Mouse (Mus musculus) forebrain, embryonic 11.5 days (tissue): ENCODE results near the gene Ppfia2. TPM values are rescaled to one million over a fixed set of nuclear protein-coding genes. Genes with fewer than 3 reads are reported as not detected.

Experiments used
- ATAC-seq: fragments of 200-750 bp; cut with Nextera tagmentation; replicated peaks from 2 replicates; pipeline ENCODE4 v1.8.0; 2017; ENCODE audit warnings: moderate TSS enrichment; ENCODE audit not compliant: low FRiP score
- DNase-seq: peaks from one replicate; pipeline ENCODE4 v3.0.0-alpha.2; 2017; ENCODE audit warnings: low spot score
- H3K27ac ChIP-seq: fragments of 300-500 bp; sonication (generic); 2 replicates; pipeline ENCODE4 v1.5.1; 2014; ENCODE audit warnings: low read depth, low read length
- H3K27me3 ChIP-seq: fragments of 300-500 bp; sonication (generic); 2 replicates; pipeline ENCODE4 v1.6.1; 2014; ENCODE audit warnings: mild to moderate bottlenecking, low read length, mixed read lengths; ENCODE audit not compliant: control insufficient read depth, insufficient read depth
- H3K36me3 ChIP-seq: fragments of 300-500 bp; sonication (generic); 2 replicates; pipeline ENCODE4 v1.6.1; 2014; ENCODE audit warnings: mild to moderate bottlenecking, low read length, moderate library complexity, mixed read lengths; ENCODE audit not compliant: control insufficient read depth, insufficient read depth
- H3K4me1 ChIP-seq: fragments of 300-500 bp; sonication (generic); replicated peaks from 2 replicates; pipeline ENCODE4 v1.6.1; 2014; ENCODE audit warnings: low read length, mixed read lengths; ENCODE audit not compliant: control insufficient read depth, insufficient read depth
- H3K4me2 ChIP-seq: fragments of 300-500 bp; sonication (generic); 2 replicates; pipeline ENCODE4 v1.6.1; 2014; ENCODE audit warnings: low read depth, mild to moderate bottlenecking, low read length, moderate library complexity, mixed read lengths; ENCODE audit not compliant: severe bottlenecking
- H3K4me3 ChIP-seq: fragments of 300-500 bp; sonication (generic); 2 replicates; pipeline ENCODE4 v1.5.1; 2014; ENCODE audit warnings: low read depth, low read length
- H3K9ac ChIP-seq: fragments of 300-500 bp; sonication (generic); 2 replicates; pipeline ENCODE4 v1.6.1; 2014; ENCODE audit warnings: low read length
- H3K9me3 ChIP-seq: fragments of 300-500 bp; sonication (generic); 2 replicates; pipeline ENCODE4 v1.6.1; 2016; ENCODE audit warnings: low read length, mixed read lengths; ENCODE audit not compliant: control insufficient read depth
- WGBS: fragments of 180-500 bp; shearing (Covaris S2); extraction: QIAGEN DNeasy Blood & Tissue Kit; methylation state at CpG from one replicate; pipeline ENCODE4 v1.1.7; 2014; 5-methylcytosine and 5-hydroxymethylcytosine counted together
- polyA plus RNA-seq: library from polyadenylated mRNA; unstranded; fragments of >200 nt; fragmentation: Nextera tagmentation; extraction: Ambion mirVana; gene quantifications from 2 replicates; pipeline ENCODE4 v1.2.1, GENCODE M21; 2014

Gene Ppfia2
- polyA plus RNA-seq, 1 experiment from 2014 or later, result 3.3 TPM

DNA sequence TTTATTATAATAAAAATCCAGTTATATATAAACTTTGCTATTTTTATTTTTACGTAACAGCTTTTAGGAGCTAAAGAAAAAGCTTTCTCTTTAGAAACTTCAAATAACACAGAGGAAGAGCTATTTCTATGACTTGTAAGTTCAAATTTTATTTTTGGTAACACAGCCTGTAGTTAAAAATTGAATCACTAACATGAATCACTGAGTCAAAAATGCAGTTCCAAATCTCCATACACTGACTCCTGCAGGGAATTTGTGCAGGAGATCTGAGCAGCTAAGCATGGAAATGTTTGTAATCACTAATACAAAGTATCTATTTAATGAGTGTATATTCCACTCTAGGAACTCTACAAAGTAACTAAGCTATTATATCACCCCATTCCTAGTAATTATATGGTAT, 354.1 kb downstream of the Ppfia2 start:
- Histone ChIP-seq H3K9me3 (no peaks in the 10 kb centered on the region), H3K9ac (no peak overlapping the region), H3K4me1 (no peaks in the 10 kb centered on the region), H3K4me2 (no peak overlapping the region), H3K27me3 (no peaks in the 10 kb centered on the region), H3K36me3 (no peaks in the 10 kb centered on the region), H3K4me3 (no peak overlapping the region), H3K27ac (no peak overlapping the region)
- no peak for DNase-seq
- WGBS, result 98% methylated on average over 1 of the region's 1 CpGs
- ATAC-seq, result no peak

DNA sequence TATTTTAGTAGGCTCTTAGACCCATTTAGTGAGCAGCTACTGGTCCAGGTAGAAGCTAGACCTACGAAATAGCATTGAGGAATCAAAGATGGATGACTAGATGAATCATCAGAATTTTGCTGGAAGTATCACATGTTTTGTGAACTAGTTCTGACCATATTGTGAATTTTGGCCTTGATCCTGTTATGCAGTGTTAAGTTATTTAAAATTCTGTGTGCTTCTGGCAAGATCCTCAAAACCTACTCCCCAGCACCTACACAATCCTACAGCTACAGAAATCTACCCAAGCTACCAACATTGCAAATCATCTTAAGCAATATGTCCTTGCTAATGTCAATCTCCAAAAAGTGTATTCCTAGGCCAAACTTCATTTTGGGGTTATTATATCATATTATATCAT, 368.3 kb downstream of the Ppfia2 start:
- H3K9me3 ChIP-seq, result no peaks in the 10 kb centered on the region
- no peaks in the 10 kb centered on the region for H3K36me3 ChIP-seq
- no peak overlapping the region for H3K4me3 ChIP-seq
- H3K4me1 ChIP-seq, result no peaks in the 10 kb centered on the region
- no peak overlapping the region for H3K4me2 ChIP-seq
- no peak overlapping the region for H3K27ac ChIP-seq
- WGBS, result 77% methylated on average over 1 of the region's 1 CpGs
- H3K9ac ChIP-seq, result no peak overlapping the region
- ATAC-seq, result no peak
- H3K27me3 ChIP-seq, result no peaks in the 10 kb centered on the region
- DNase-seq, result no peak

DNA sequence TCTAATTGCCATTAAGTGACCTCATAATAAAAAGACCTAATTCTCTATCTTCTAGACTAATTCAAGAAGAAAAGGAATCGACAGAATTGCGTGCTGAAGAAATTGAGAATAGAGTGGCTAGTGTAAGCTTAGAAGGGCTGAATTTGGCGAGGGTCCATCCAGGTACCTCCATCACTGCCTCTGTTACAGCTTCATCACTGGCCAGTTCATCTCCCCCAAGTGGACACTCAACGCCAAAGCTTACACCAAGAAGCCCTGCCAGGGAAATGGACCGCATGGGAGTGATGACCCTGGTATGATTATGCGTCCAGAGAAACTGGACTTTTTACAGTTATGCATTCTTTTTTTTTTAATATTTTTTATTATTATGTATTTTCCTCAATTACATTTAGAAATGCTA, 388.0 kb downstream of the Ppfia2 start:
- 82% methylated on average over 6 of the region's 6 CpGs for WGBS
- H3K9me3 ChIP-seq, result no peaks in the 10 kb centered on the region
- no peaks in the 10 kb centered on the region for H3K36me3 ChIP-seq
- ATAC-seq (no peak), DNase-seq (no peak)
- no peaks in the 10 kb centered on the region for H3K27me3 ChIP-seq
- no peaks in the 10 kb centered on the region for H3K4me1 ChIP-seq
- no peak overlapping the region for H3K9ac ChIP-seq
- H3K27ac ChIP-seq, result no peak overlapping the region
- no peak overlapping the region for H3K4me2 ChIP-seq
- H3K4me3 ChIP-seq, result no peak overlapping the region

DNA sequence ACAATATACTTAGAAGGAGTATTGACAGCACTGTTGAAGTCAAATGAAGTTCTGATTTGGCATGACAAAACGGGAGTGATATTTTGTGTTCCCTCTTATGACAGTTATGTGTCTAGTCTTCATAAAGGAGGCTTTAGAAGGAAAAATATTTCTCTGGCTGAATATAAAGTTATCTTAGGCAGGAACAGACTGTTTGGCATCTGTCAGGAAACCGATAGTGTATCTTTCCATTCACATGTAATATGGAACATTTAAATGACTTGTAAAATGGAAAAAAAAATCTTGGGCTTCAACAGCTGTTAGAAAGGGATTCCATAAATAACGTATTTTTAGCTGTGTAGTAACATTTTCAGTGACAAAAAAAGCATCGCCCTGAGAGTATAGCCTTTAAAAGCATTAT, 400.1 kb downstream of the Ppfia2 start:
- no peak overlapping the region for H3K27ac ChIP-seq
- H3K4me2 ChIP-seq, result no peak overlapping the region
- DNase-seq (no peak), ATAC-seq (no peak)
- no peaks in the 10 kb centered on the region for H3K27me3 ChIP-seq
- 86% methylated on average over 4 of the region's 4 CpGs for WGBS
- no peaks in the 10 kb centered on the region for H3K9me3 ChIP-seq
- H3K36me3 ChIP-seq, result no peaks in the 10 kb centered on the region
- H3K4me3 ChIP-seq, result no peak overlapping the region
- no peaks in the 10 kb centered on the region for H3K4me1 ChIP-seq
- H3K9ac ChIP-seq, result no peak overlapping the region

DNA sequence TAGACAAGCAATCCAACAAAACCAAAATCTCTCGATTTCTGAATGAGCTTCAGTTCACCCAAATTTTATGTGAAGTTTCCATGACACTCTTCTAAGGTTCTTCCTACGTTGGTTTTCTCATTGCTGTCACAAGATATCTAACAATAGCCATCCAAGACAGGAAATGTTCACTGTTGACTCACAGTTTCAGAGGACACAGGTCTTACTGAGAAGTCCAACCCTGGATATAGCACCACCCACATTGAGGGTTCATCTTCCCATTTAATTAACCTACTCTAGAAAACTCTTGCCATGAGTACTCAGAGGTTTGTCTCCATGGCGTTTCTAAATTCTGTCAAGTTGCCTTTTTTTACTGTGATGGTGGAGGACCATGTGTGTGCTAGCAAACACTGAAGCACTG, 401.7 kb downstream of the Ppfia2 start:
- Histone ChIP-seq H3K4me3 (no peak overlapping the region), H3K4me1 (no peaks in the 10 kb centered on the region), H3K9ac (no peak overlapping the region), H3K27ac (no peak overlapping the region), H3K9me3 (no peaks in the 10 kb centered on the region), H3K4me2 (no peak overlapping the region), H3K36me3 (no peaks in the 10 kb centered on the region), H3K27me3 (no peaks in the 10 kb centered on the region)
- 88% methylated on average over 3 of the region's 3 CpGs for WGBS
- DNase-seq (no peak), ATAC-seq (no peak)

DNA sequence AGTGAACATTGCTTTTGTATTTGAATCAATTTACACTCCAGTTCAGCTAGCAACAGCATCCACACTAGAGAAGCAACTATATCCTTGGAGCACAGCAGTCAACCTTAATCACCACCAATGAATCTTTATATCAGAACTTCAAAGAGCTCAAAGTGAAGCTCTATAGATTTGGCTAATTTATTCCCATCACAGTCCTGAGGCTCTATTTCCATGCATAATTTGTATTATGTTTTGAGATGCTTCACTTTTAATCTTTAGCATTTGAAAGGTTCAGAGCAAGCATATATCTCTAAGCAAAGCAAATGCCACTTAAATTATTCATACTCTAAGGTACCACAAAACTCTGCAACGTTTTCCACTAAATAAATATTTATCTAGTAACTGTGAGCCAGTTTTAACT, 402.6 kb downstream of the Ppfia2 start:
- no peak overlapping the region for H3K4me3 ChIP-seq
- H3K36me3 ChIP-seq, result no peaks in the 10 kb centered on the region
- no peaks in the 10 kb centered on the region for H3K9me3 ChIP-seq
- H3K4me2 ChIP-seq, result no peak overlapping the region
- H3K9ac ChIP-seq, result no peak overlapping the region
- DNase-seq (no peak), ATAC-seq (no peak)
- no peaks in the 10 kb centered on the region for H3K4me1 ChIP-seq
- no peaks in the 10 kb centered on the region for H3K27me3 ChIP-seq
- WGBS, result 62% methylated on average over 1 of the region's 1 CpGs
- no peak overlapping the region for H3K27ac ChIP-seq

DNA sequence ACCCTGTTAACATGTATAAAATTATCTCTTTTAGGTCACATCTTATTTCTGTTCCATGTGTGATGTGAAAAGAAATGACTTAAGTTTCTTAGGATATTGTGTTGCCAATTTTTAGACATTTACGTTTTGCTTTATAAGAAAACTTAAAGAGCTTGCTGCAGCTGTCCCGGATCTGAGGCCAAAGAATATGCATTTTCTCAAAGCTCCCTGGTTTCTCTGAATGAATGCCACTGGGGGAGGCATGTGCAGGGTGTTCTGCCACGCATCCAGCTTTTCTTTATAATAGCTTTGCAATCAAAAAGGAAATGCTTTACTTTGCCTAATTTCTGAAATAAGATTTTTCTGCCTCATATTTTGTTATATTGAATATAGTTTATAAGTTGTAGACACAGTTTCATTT, 411.2 kb downstream of the Ppfia2 start:
- H3K9me3 ChIP-seq, result no peaks in the 10 kb centered on the region

DNA sequence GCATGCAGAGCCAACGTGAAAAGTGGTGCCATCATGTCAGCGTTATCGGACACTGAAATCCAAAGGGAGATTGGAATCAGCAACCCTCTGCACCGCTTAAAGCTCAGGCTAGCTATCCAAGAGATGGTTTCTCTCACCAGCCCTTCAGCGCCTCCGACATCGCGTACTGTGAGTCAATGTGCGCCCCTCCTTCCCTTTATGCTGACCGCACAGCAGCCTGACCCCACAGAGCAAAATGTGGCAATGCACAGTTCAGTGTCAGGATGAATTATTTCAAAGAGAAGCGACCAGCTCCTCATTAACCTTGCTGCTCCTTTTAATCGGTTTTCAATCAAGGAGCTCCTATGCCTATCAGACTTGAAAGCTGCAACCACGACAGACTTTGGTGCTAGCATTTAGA, 426.2 kb downstream of the Ppfia2 start:
- H3K4me1 ChIP-seq, result no peaks in the 10 kb centered on the region
- H3K4me3 ChIP-seq, result no peak overlapping the region
- H3K27me3 ChIP-seq, result no peaks in the 10 kb centered on the region
- no peak overlapping the region for H3K9ac ChIP-seq
- H3K9me3 ChIP-seq, result no peaks in the 10 kb centered on the region
- H3K27ac ChIP-seq, result no peak overlapping the region
- DNase-seq (peak; percentile 51), ATAC-seq (peak; percentile 71)
- WGBS, result 43% methylated on average over 13 of the region's 13 CpGs
- no peak overlapping the region for H3K4me2 ChIP-seq
- H3K36me3 ChIP-seq, result no peaks in the 10 kb centered on the region

More for the DNA sequence above, 411.2 kb downstream of the Ppfia2 start:
- no peaks in the 10 kb centered on the region for H3K27me3 ChIP-seq
- no peak overlapping the region for H3K9ac ChIP-seq
- no peaks in the 10 kb centered on the region for H3K36me3 ChIP-seq
- 51% methylated on average over 3 of the region's 3 CpGs for WGBS
- no peak for DNase-seq
- no peak overlapping the region for H3K4me3 ChIP-seq
- H3K4me1 ChIP-seq, result no peaks in the 10 kb centered on the region
- no peak overlapping the region for H3K27ac ChIP-seq
- H3K4me2 ChIP-seq, result no peak overlapping the region
- no peak for ATAC-seq

DNA sequence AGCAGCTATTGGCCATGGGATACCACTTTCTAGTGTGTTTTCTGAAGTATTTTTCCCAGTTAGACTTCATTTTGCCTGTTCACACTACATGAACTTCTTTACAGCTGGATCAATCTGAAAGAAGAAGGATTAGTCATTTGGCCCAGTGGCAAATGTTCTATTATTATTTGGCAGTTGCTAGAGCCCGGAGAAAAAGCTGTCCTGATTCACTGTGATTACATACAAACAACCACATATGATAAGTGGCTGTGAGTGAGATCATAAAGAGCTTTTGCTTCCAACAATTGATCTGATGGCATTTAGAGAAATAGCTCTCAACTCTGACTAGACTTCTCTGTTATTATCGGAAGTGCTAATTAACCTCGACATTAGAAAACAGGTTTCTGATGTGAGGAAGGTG, 440.0 kb downstream of the Ppfia2 start:
- ATAC-seq, result no peak
- DNase-seq, result no peak
- 38% methylated on average over 3 of the region's 3 CpGs for whole genome bisulfite sequencing

More for the DNA sequence above, 440.0 kb downstream of the Ppfia2 start:
- Histone ChIP-seq H3K9me3 (no peaks in the 10 kb centered on the region; the same call in 1 of the 2 replicates), H3K36me3 (no peaks in the 10 kb centered on the region), H3K27ac (no peak overlapping the region), H3K4me3 (no peak overlapping the region), H3K9ac (no peak overlapping the region), H3K4me2 (no peak overlapping the region), H3K4me1 (no peaks in the 10 kb centered on the region), H3K27me3 (no peaks in the 10 kb centered on the region)
